Mouse (Mus musculus): Measurements from ENCODE around the gene Hagh. TPM values are rescaled to one million over a fixed set of nuclear protein-coding genes. Genes with fewer than 3 reads are reported as not detected.

The Hagh gene
- polyA plus RNA-seq, 1 experiment from 2014 or later: 61.5 TPM

DNA sequence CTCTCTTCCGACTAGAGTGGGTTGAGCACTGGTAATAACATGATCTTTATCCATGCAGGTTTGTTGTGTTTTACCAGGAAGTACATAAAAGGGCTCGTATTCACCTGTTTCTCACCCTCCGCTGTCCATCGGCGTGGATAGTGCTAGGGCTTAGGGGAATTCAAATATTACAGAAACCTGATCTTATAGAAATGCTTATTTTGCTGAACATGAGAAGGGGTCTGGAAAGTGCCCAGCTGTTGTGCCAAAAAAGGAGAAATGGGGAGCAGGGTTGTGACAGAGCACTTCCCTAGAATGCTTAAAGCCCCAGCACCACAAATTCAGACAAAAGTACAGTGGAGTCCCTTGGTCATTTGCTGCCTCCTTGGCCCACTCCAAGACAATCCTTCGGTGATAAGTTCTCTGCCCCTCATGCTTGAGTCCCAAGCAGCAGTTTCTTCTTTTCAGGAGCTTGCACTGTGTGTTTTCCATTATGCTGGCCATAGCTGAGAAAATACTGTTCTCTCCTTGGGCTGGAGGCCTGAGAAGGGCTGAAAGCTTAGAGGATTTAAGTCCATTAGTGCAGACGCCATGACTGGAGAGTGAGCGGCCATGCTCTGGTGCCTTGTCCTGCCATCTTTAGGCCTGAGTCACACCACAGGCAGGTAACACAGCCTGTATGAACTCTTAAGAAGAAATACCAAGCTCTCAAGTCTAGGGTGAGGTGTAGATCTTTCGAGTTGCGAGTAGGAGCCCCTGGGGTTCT lies 11.6 kb downstream of the Hagh start:
- Histone ChIP-seq H3K4me1 (peaks cover 26% of the 10 kb centered on the region), H3K27ac (no peak overlapping the region), H3K9ac (peak overlapping the region; percentile 88; the same call in 1 of the 2 replicates), H3K4me2 (peak overlapping the region; percentile 95), H3K9me3 (no peaks in the 10 kb centered on the region), H3K4me3 (peak overlapping the region; percentile 98), H3K27me3 (replicated peaks) (no peaks in the 10 kb centered on the region), H3K36me3 (replicated peaks) (peaks cover 3% of the 10 kb centered on the region; the same call in 1 of the 2 replicates)
- ATAC-seq (replicated peaks): no peak
- WGBS: 84% methylated on average over 10 of the region's 10 CpGs

DNA sequence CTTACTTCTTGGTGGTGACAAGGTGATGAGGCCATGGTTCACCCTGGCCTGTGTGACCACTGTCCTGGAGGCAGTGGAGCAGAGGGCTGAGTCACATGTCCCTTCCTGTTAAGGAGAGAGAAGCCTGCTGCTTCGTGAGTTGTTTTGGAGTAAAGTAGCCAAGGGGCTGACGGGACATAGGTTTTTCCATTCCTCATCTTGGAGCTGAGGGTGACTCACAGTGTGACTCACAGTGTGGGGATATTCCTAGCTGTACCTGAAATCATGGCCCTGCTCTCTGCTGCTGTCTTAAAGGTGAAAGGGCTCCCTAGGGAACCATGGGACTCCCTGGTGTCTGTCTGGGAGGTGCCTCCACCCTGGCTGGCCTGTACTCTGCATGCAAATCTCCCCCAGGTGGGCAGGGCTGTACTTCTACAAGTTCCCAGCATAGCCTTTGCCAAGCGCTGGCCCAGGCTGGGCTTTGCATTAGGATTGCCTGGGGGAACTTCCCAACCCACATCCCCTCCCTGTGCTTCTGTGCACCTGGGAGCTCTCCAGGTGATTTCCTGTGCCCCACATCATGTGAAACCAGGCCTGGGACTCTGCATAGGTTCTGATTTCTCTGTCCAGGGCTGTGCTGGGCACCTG lies 16.0 kb downstream of the Hagh start:
- no peak overlapping the region for H3K4me3 ChIP-seq
- H3K27ac ChIP-seq: no peak overlapping the region
- no peak for ATAC-seq (replicated peaks)
- H3K4me2 ChIP-seq: no peak overlapping the region
- no peaks in the 10 kb centered on the region for H3K9me3 ChIP-seq
- WGBS: 84% methylated on average over 3 of the region's 3 CpGs
- peaks cover 3% of the 10 kb centered on the region; the same call in 1 of the 2 replicates for H3K36me3 ChIP-seq (replicated peaks)
- H3K27me3 ChIP-seq (replicated peaks): no peaks in the 10 kb centered on the region
- H3K4me1 ChIP-seq: peaks cover 9% of the 10 kb centered on the region
- H3K9ac ChIP-seq: no peak overlapping the region

DNA sequence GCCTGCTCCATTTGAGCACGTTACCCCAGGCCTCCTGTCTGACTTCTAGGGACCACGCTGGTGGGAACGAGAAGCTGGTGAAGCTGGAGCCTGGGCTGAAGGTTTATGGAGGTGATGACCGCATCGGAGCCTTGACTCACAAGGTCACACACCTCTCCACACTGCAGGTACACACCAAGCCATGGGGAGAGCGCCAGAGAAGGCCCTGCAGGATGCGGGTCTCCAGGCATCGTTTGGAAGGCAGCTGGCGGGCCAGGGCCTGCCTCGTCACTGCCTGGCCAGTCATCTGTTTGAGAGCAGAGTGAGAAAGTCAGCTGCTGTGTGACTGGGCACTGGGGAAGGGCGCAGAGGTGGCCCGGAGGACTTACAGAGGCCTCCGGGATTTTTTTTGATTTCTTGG lies 16.6 kb downstream of the Hagh start:
- H3K9me3 ChIP-seq: no peaks in the 10 kb centered on the region
- WGBS: 92% methylated on average over 13 of the region's 13 CpGs
- peaks cover 3% of the 10 kb centered on the region for H3K4me1 ChIP-seq
- H3K4me3 ChIP-seq: no peak overlapping the region
- H3K9ac ChIP-seq: no peak overlapping the region
- no peak overlapping the region for H3K27ac ChIP-seq
- H3K36me3 ChIP-seq (replicated peaks): peaks cover 7% of the 10 kb centered on the region; the same call in 1 of the 2 replicates
- no peak overlapping the region for H3K4me2 ChIP-seq
- H3K27me3 ChIP-seq (replicated peaks): no peaks in the 10 kb centered on the region
- no peak for ATAC-seq (replicated peaks)

DNA sequence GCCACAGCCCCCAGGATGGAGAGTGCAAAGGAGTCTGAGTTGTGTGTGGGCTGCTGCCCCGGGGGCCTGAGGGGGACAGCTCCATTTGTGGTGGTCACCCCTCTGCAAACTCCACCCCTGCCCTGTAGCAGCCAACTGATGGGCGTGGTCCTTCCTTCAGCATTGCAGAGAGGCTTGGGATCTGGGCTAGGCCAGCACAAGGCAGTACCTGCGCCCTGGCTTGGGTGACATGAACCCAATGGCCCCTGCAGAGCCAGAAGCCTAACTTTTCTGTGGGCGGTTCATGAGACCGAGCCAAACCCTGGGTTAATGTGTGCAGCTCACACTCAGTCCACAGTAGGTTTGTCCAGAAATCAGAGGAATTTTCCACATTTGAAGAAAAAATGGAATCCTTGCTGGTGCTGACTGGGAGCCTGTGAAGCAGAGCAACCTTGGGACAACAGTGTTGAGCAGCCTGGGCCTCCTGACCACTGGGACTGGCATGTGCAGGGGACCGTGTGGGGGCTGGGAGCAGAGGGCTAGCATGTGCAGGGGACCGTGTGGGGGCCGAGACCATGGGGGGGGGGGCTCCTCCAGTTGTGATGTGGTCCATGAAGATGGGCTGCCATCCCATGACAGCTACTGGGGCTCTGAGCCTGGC lies 18.0 kb downstream of the Hagh start:
- ATAC-seq (replicated peaks): no peak
- WGBS: 90% methylated on average over 8 of the region's 8 CpGs
- H3K9me3 ChIP-seq: no peaks in the 10 kb centered on the region
- H3K4me3 ChIP-seq: no peak overlapping the region
- H3K4me2 ChIP-seq: no peak overlapping the region
- H3K9ac ChIP-seq: no peak overlapping the region
- peaks cover 8% of the 10 kb centered on the region; the same call in 1 of the 2 replicates for H3K36me3 ChIP-seq (replicated peaks)
- H3K4me1 ChIP-seq: no peaks in the 10 kb centered on the region
- H3K27ac ChIP-seq: no peak overlapping the region
- H3K27me3 ChIP-seq (replicated peaks): no peaks in the 10 kb centered on the region

DNA sequence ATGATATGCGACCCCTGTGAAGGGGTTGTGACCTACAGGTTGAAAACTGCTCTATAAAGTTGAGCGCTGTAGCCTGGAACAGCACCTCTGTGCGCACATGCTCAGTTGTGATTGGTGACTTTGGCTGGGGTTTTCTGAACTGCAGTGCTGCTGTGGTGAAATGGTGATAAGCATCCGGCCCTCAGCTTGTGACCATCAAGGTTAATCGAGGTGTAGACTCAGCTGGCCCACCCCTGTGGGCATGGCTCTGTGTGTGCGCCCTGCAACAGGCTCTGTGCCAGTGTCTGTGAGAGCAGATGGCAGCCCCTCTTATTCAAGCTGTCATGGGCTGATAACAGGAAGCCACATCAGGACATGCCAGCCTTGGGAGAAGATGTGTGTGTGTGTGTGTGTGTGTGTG lies 19.0 kb downstream of the Hagh start:
- 92% methylated on average over 6 of the region's 6 CpGs for WGBS
- H3K27ac ChIP-seq: no peak overlapping the region
- no peaks in the 10 kb centered on the region for H3K27me3 ChIP-seq (replicated peaks)
- H3K9me3 ChIP-seq: no peaks in the 10 kb centered on the region
- no peak overlapping the region for H3K9ac ChIP-seq
- H3K4me1 ChIP-seq: no peaks in the 10 kb centered on the region
- no peak overlapping the region for H3K4me3 ChIP-seq
- no peak for ATAC-seq (replicated peaks)
- peaks cover 8% of the 10 kb centered on the region; the same call in 1 of the 2 replicates for H3K36me3 ChIP-seq (replicated peaks)
- H3K4me2 ChIP-seq: no peak overlapping the region

DNA sequence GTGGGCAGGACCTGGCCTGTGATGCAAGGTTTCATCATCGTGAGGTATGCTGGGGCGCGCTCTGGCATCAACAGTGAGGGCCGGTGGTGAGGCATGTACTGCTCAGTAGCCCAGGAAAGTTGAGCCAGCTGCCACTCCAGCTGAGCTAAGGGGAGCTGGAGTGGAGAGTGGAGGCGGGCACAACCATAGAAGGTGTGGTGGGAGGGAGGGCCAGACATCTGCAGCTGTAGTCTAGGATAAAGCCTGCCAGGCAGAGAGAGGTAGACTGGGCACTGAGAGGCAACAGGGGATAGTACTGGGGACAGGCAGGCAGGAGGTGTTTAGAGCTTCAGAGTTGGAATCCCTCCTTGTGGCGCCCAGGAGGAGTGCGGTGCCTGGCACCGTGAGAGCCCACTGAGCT lies 20.1 kb downstream of the Hagh start:
- no peak for ATAC-seq (replicated peaks)
- no peaks in the 10 kb centered on the region for H3K27me3 ChIP-seq (replicated peaks)
- H3K4me3 ChIP-seq: no peak overlapping the region
- no peak overlapping the region for H3K4me2 ChIP-seq
- no peak overlapping the region for H3K27ac ChIP-seq
- H3K4me1 ChIP-seq: no peaks in the 10 kb centered on the region
- H3K9ac ChIP-seq: no peak overlapping the region
- no peaks in the 10 kb centered on the region for H3K9me3 ChIP-seq
- peaks cover 8% of the 10 kb centered on the region; the same call in 1 of the 2 replicates for H3K36me3 ChIP-seq (replicated peaks)
- WGBS: 92% methylated on average over 8 of the region's 8 CpGs

DNA sequence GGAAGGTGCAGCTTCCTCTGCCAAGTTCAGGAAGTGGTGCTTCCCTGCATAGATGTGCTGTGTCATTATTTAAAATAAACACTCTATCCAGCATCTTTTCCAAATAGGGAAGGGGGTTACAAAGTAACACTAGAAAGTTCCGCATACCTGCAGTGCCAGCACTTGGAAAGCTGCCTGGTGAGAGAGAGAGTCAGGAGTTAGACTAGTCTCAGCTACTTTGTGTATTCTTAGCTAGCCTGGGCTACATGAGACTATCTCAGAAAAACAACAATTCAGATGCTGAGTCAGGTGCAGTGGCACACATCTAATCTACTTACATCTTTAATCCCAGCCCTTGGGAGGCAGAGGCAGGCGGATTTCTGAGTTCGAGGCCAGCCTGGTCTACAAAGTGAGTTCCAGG lies 21.8 kb downstream of the Hagh start:
- WGBS: 95% methylated on average over 3 of the region's 3 CpGs
- no peak for ATAC-seq (replicated peaks)
- Histone ChIP-seq H3K4me1 (no peaks in the 10 kb centered on the region), H3K9me3 (no peaks in the 10 kb centered on the region), H3K4me2 (no peak overlapping the region), H3K9ac (no peak overlapping the region), H3K4me3 (no peak overlapping the region), H3K27me3 (replicated peaks) (no peaks in the 10 kb centered on the region), H3K36me3 (replicated peaks) (peaks cover 14% of the 10 kb centered on the region; the same call in 1 of the 2 replicates), H3K27ac (no peak overlapping the region)

DNA sequence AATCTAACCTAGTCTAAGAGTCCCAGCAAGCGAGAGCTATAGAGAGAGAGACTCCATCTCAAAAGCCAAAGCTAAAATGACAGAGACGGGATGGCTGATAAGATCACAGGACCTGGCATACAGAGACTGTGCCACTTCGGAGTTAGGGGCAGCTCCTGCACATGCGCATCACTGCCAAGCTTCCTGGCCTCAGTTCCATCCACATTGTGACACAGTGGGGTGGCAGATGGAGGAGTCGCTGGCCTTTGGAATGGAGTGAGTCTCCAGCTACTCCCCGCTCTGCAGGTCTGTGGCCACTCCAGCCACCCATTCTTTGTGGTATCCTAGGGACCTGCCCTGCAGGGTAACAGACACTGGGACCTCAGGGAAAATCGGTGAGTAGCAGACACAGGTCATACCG lies 25.8 kb downstream of the Hagh start, which contains the start of gene Igfals:
Igfals (plus strand) TSS at position 222 of the 400 bp plus-strand sequence.
- Histone ChIP-seq H3K9me3 (no peaks in the 10 kb centered on the region), H3K4me2 (no peak within 1 kb of the TSS), H3K36me3 (replicated peaks) (0 out of 2 replicates have a peak, but pooled peaks cover 14% of the 10 kb centered on the region), H3K27ac (no peak within 1 kb of the TSS), H3K27me3 (replicated peaks) (no peaks in the 10 kb centered on the region), H3K4me1 (no peaks in the 10 kb centered on the region), H3K9ac (no peak within 1 kb of the TSS), H3K4me3 (no peak within 1 kb of the TSS)
- ATAC-seq (replicated peaks): no peak
- WGBS: 90% methylated on average over 8 of the region's 8 CpGs

DNA sequence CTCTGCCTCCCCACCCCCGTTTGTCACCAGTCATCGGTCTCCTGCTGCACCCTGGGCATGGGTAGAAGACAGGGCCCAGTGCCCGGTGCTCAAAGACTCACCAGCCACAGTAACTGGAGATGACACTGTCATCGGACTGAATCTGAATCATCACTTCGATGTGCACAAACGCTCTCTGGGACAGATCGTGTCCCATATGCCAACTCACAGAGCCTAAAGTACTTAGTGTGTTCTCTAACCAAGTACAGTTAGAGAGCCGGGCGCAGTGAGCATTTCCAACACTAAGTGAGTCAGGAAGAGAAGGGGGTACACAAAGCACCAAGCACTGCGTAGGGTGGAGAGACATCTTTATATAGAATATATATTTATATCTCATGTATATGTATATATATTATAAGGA lies 28.0 kb downstream of the Hagh start:
- Histone ChIP-seq H3K9ac (no peak overlapping the region), H3K4me3 (no peak overlapping the region), H3K4me1 (no peaks in the 10 kb centered on the region), H3K36me3 (replicated peaks) (0 out of 2 replicates have a peak, but pooled peaks cover 5% of the 10 kb centered on the region), H3K27me3 (replicated peaks) (no peaks in the 10 kb centered on the region), H3K4me2 (no peak overlapping the region), H3K27ac (no peak overlapping the region), H3K9me3 (no peaks in the 10 kb centered on the region)
- ATAC-seq (replicated peaks): no peak
- WGBS: 95% methylated on average over 10 of the region's 10 CpGs

DNA sequence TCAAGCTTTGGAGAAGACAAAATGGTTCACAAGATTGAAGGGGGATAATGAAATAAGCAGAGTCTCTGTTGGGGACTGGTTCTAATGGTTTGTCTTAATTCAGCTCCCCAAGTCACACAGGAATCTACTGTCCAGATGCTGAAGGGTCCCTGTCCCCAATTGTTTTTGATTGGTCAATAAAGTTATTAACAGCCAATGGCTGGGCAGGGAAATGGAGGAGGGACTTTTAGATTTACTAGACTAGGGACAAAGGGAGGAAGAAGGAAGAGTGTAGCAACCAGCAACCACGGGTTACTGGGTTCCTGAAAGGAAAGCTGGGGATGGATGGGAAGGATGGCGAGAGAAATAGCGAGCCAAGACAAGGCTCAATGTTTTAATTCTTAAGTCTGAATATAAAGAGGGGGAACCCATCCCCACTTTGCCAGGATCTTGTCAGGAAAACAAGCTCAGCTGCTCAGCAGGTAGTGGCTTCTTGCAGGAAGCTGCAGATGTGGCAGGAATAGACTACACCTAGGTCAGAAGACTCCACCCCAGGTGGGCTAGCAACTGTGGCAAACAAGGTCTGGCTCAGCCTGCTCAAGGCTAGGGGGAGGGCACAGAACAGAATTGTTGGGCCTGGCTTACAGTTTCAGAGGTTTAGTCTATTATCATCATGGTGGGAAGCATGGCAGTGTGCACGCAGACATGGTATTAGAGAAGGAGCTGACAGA lies 33.9 kb downstream of the Hagh start:
- Histone ChIP-seq H3K4me3 (no peak overlapping the region), H3K9me3 (no peaks in the 10 kb centered on the region), H3K27ac (no peak overlapping the region), H3K4me2 (no peak overlapping the region), H3K4me1 (no peaks in the 10 kb centered on the region), H3K9ac (no peak overlapping the region), H3K36me3 (replicated peaks) (no peaks in the 10 kb centered on the region), H3K27me3 (replicated peaks) (no peaks in the 10 kb centered on the region)
- 53% methylated on average over 4 of the region's 4 CpGs for WGBS
- ATAC-seq (replicated peaks): no peak

DNA sequence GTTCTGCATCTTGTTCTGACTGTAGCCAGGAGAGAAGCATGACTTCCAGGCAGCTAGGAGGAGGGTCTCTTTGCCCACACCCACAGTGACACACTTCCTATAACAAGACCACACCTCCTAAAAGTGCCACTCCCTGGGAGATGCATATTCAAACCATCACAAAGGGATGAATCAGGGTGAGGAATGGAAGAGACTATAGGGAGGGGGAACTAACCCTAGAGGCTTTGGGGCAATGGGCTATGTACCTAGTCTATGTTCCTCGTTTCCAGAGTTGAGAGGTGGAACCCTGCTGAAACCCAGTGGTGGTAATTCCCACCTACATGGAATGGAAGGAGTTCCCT lies 34.4 kb downstream of the Hagh start:
- Histone ChIP-seq H3K9me3 (no peaks in the 10 kb centered on the region), H3K27ac (no peak overlapping the region), H3K4me1 (no peaks in the 10 kb centered on the region), H3K4me3 (no peak overlapping the region), H3K36me3 (replicated peaks) (no peaks in the 10 kb centered on the region), H3K4me2 (no peak overlapping the region), H3K27me3 (replicated peaks) (no peaks in the 10 kb centered on the region), H3K9ac (no peak overlapping the region)
- ATAC-seq (replicated peaks): no peak
- 40% methylated on average over 1 of the region's 1 CpGs for WGBS

DNA sequence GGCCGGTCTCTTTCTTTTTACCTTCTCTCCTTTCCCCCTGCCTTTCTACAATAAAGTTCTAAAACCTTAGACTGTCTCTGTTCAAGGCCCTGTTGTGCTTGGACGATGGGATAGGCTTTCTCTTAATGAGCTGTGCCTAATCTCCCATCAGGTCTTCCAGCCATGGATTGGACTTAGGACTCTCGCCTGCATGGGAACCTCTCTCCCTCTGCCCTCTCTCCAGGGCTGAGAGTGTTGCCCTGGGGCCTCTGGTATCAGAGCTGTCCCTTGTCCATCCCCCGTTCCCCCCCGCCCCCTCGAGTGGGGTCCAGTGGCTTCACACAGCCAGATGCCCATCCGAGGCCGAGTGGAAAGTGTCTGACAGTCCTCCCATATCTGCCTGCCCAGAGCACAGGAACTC lies 35.0 kb downstream of the Hagh start:
- H3K36me3 ChIP-seq (replicated peaks): no peaks in the 10 kb centered on the region
- WGBS: 82% methylated on average over 8 of the region's 8 CpGs

More for the DNA sequence above, 35.0 kb downstream of the Hagh start:
- H3K27ac ChIP-seq: no peak overlapping the region
- no peak overlapping the region for H3K9ac ChIP-seq
- no peaks in the 10 kb centered on the region for H3K4me1 ChIP-seq
- no peaks in the 10 kb centered on the region for H3K27me3 ChIP-seq (replicated peaks)
- no peak overlapping the region for H3K4me3 ChIP-seq
- no peak for ATAC-seq (replicated peaks)
- H3K4me2 ChIP-seq: no peak overlapping the region
- H3K9me3 ChIP-seq: no peaks in the 10 kb centered on the region

All from midbrain, embryonic 15.5 days (tissue).